Mouse (Mus musculus) limb, embryonic 11.5 days (tissue): ENCODE data around the gene Maco1. TPM values are rescaled to one million over a fixed set of nuclear protein-coding genes. Genes with fewer than 3 reads are reported as not detected.

Experiments
- ATAC-seq: fragments of 200-750 bp; cut with Nextera tagmentation; 2 replicates; pipeline ENCODE4 v1.8.0; 2017; ENCODE audit warnings: low read depth; ENCODE audit not compliant: insufficient number of reproducible peaks, low FRiP score, low TSS enrichment
- DNase-seq: peaks from one replicate; pipeline ENCODE4 v3.0.0-alpha.2; 2015; ENCODE audit warnings: low spot score
- H3K27ac ChIP-seq: fragments of 300-500 bp; sonication (generic); replicated peaks from 2 replicates; pipeline ENCODE4 v1.5.1; 2014; ENCODE audit warnings: low read depth, mild to moderate bottlenecking, low read length
- H3K27me3 ChIP-seq: fragments of 300-500 bp; sonication (generic); 2 replicates; pipeline ENCODE4 v1.6.1; 2014; ENCODE audit warnings: mild to moderate bottlenecking, low read length, mixed read lengths; ENCODE audit not compliant: control insufficient read depth, insufficient read depth
- H3K36me3 ChIP-seq: fragments of 300-500 bp; sonication (generic); 2 replicates; pipeline ENCODE4 v1.6.1; 2014; ENCODE audit warnings: mild to moderate bottlenecking, low read length, moderate library complexity, mixed read lengths; ENCODE audit not compliant: control insufficient read depth, insufficient read depth
- H3K4me1 ChIP-seq: fragments of 300-500 bp; sonication (generic); 2 replicates; pipeline ENCODE4 v1.6.1; 2014; ENCODE audit warnings: low read length, mixed read lengths; ENCODE audit not compliant: control insufficient read depth, insufficient read depth
- H3K4me2 ChIP-seq: fragments of 300-500 bp; sonication (generic); 2 replicates; pipeline ENCODE4 v1.6.1; 2014; ENCODE audit warnings: low read depth, mild to moderate bottlenecking, moderate library complexity; ENCODE audit not compliant: severe bottlenecking
- H3K4me3 ChIP-seq: fragments of 300-500 bp; sonication (generic); 2 replicates; pipeline ENCODE4 v1.5.1; 2014; ENCODE audit warnings: low read depth, low read length
- H3K9ac ChIP-seq: fragments of 300-500 bp; sonication (generic); 2 replicates; pipeline ENCODE4 v1.6.1; 2014; ENCODE audit warnings: mild to moderate bottlenecking, low read length
- H3K9me3 ChIP-seq: fragments of 300-500 bp; sonication (generic); 2 replicates; pipeline ENCODE4 v1.6.1; 2016; ENCODE audit warnings: low read length; ENCODE audit not compliant: control insufficient read depth
- WGBS: fragments of 180-500 bp; shearing (Covaris S2); extraction: QIAGEN DNeasy Blood & Tissue Kit; methylation state at CpG from one replicate; pipeline ENCODE4 v1.1.7; 2014; 5-methylcytosine and 5-hydroxymethylcytosine counted together
- polyA plus RNA-seq: library from polyadenylated mRNA; unstranded; fragments of >200 nt; fragmentation: Nextera tagmentation; extraction: Ambion mirVana; gene quantifications from 2 replicates; pipeline ENCODE4 v1.2.1, GENCODE M21; 2014

Maco1 gene
- polyA plus RNA-seq, result 41.5 and 45.4 TPM in 2 replicates

GRCm38 (mm10) chr4:134853259-134853636 is at the start of gene Maco1:
Gene Maco1, minus strand, starts transcription at chr4:134853345.
- H3K27me3 ChIP-seq, result 0 out of 2 replicates have a peak, but pooled peaks cover 2% of the 10 kb centered on the region
- DNase-seq, result peak; percentile 99
- H3K36me3 ChIP-seq, result no peaks in the 10 kb centered on the region
- peak; percentile 93 for ATAC-seq
- H3K4me2 ChIP-seq, result peak within 1 kb of the TSS; percentile 83
- peaks cover 9% of the 10 kb centered on the region for H3K4me1 ChIP-seq
- peak within 1 kb of the TSS; percentile 98 for H3K9ac ChIP-seq
- peak within 1 kb of the TSS; percentile 95 for H3K4me3 ChIP-seq
- WGBS, result 0% methylated on average over 38 of the region's 38 CpGs
- H3K9me3 ChIP-seq, result no peaks in the 10 kb centered on the region
- peak within 1 kb of the TSS; percentile 81 for H3K27ac ChIP-seq

DNA sequence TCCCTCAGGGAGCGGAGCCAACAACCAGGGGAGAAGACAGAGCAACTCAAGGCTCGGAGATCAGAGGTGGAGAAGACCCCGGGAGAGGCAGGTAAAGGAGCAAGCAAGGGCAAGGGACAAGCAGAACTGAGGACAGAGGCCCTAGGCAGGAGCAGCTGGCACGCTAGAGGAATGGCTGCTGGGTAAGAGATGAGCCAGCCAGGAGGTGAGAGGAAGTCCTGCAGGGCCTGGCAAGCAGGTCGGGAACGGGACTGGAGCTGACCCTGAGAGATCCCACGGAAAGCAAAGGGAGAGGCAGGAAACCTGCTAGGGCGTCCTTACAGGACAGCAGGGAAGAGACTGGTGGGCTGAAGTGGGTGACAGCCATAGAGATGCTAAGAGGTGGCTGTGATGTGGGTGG is 48.0 kb upstream of the Maco1 start:
- 88% methylated on average over 8 of the region's 8 CpGs for WGBS
- DNase-seq, result no peak
- H3K36me3 ChIP-seq, result peaks cover 50% of the 10 kb centered on the region
- H3K27me3 ChIP-seq, result no peaks in the 10 kb centered on the region
- no peak for ATAC-seq
- H3K27ac ChIP-seq, result no peak overlapping the region
- H3K4me3 ChIP-seq, result no peak overlapping the region
- no peak overlapping the region for H3K4me2 ChIP-seq
- H3K4me1 ChIP-seq, result no peaks in the 10 kb centered on the region
- H3K9ac ChIP-seq, result no peak overlapping the region
- no peaks in the 10 kb centered on the region for H3K9me3 ChIP-seq

DNA sequence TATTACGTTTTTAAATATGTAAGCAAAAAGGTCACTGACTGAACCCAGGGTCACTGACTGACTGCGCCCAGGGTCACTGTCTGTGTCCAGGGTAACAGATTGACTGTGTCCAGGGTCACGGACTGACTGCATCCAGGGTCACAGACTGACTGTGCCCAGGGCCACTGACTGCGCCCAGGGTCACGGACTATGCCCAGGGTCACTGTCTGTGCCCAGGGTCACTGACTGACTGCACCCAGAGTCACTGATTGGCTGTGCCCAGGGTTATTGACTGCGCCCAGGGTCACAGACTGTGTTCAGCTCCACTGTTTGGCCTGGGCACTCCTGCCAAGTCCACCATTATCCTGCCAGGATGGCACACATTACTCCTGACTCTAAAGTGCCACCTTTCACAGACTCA is 44.1 kb upstream of the Maco1 start:
- Histone ChIP-seq H3K27me3 (no peaks in the 10 kb centered on the region), H3K36me3 (peaks cover 28% of the 10 kb centered on the region), H3K4me2 (no peak overlapping the region), H3K27ac (no peak overlapping the region), H3K9ac (no peak overlapping the region), H3K4me1 (no peaks in the 10 kb centered on the region), H3K4me3 (no peak overlapping the region), H3K9me3 (no peaks in the 10 kb centered on the region)
- ATAC-seq, result no peak
- 93% methylated on average over 6 of the region's 6 CpGs for WGBS
- no peak for DNase-seq

- H3K4me2 ChIP-seq, result no peak overlapping the region
- DNase-seq (no peak), ATAC-seq (no peak)
- H3K4me1 ChIP-seq, result no peaks in the 10 kb centered on the region
- H3K4me3 ChIP-seq, result no peak overlapping the region
- peaks cover 7% of the 10 kb centered on the region for H3K36me3 ChIP-seq
- no peak overlapping the region for H3K9ac ChIP-seq
- no peak overlapping the region for H3K27ac ChIP-seq
- no peaks in the 10 kb centered on the region for H3K27me3 ChIP-seq
- no peaks in the 10 kb centered on the region for H3K9me3 ChIP-seq
- 81% methylated on average over 6 of the region's 6 CpGs for WGBS
Measured at GRCm38 (mm10) chr4:134892096-134892495, 39.0 kb upstream of the Maco1 start.

DNA sequence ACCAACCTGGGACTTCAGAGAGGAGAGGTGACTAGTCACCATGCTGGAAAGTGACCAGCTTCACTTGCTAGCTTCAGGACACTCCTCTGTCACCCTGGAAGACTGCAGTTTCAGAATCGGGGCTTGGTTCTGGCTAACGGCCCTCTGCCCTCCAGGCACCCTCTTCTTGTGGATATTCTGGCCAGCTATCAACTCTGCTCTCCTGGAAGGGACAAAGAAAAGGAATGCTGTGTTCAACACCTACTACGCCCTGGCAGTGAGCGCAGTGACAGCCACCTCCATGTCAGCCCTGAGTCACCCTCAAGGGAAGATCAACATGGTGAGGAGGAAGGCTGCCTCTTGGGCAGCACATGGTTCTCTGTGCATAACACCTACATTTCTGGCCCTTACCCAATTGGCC is 31.2 kb upstream of the Maco1 start:
- no peak for ATAC-seq
- Histone ChIP-seq H3K4me1 (no peaks in the 10 kb centered on the region), H3K4me2 (no peak overlapping the region), H3K9me3 (no peaks in the 10 kb centered on the region), H3K36me3 (no peaks in the 10 kb centered on the region; the same call in 1 of the 2 replicates), H3K27ac (no peak overlapping the region), H3K4me3 (no peak overlapping the region), H3K27me3 (no peaks in the 10 kb centered on the region), H3K9ac (no peak overlapping the region)
- WGBS, result 90% methylated on average over 4 of the region's 4 CpGs
- DNase-seq, result no peak

GRCm38 (mm10) chr4:134883808-134884207 is 30.7 kb upstream of the Maco1 start:
- 92% methylated on average over 10 of the region's 10 CpGs for WGBS
- H3K4me3 ChIP-seq, result no peak overlapping the region
- H3K4me2 ChIP-seq, result no peak overlapping the region
- ATAC-seq, result no peak
- H3K36me3 ChIP-seq, result no peaks in the 10 kb centered on the region; the same call in 1 of the 2 replicates
- H3K27me3 ChIP-seq, result no peaks in the 10 kb centered on the region
- DNase-seq, result no peak
- H3K27ac ChIP-seq, result no peak overlapping the region
- H3K4me1 ChIP-seq, result no peaks in the 10 kb centered on the region
- no peaks in the 10 kb centered on the region for H3K9me3 ChIP-seq
- no peak overlapping the region for H3K9ac ChIP-seq

GRCm38 (mm10) chr4:134883266-134883665 is 30.1 kb upstream of the Maco1 start:
- no peaks in the 10 kb centered on the region; the same call in 1 of the 2 replicates for H3K36me3 ChIP-seq
- no peak for ATAC-seq
- H3K4me1 ChIP-seq, result no peaks in the 10 kb centered on the region
- H3K9ac ChIP-seq, result no peak overlapping the region
- no peak overlapping the region for H3K4me2 ChIP-seq
- H3K27me3 ChIP-seq, result no peaks in the 10 kb centered on the region
- 31% methylated on average over 7 of the region's 7 CpGs for WGBS
- no peaks in the 10 kb centered on the region for H3K9me3 ChIP-seq
- no peak overlapping the region for H3K4me3 ChIP-seq
- H3K27ac ChIP-seq, result no peak overlapping the region
- DNase-seq, result peak; percentile 62

- Histone ChIP-seq H3K9ac (no peak overlapping the region), H3K27me3 (no peaks in the 10 kb centered on the region), H3K4me2 (peak overlapping the region; percentile 52), H3K4me3 (0 out of 2 replicates have a peak overlapping the region, but pooled peaks have one; percentile 19), H3K36me3 (no peaks in the 10 kb centered on the region; the same call in 1 of the 2 replicates), H3K27ac (no peak overlapping the region), H3K4me1 (no peaks in the 10 kb centered on the region), H3K9me3 (no peaks in the 10 kb centered on the region)
- peak; percentile 33 for DNase-seq
- no peak for ATAC-seq
- 34% methylated on average over 6 of the region's 6 CpGs for WGBS
Measured at GRCm38 (mm10) chr4:134880041-134880440, 26.9 kb upstream of the Maco1 start.

DNA sequence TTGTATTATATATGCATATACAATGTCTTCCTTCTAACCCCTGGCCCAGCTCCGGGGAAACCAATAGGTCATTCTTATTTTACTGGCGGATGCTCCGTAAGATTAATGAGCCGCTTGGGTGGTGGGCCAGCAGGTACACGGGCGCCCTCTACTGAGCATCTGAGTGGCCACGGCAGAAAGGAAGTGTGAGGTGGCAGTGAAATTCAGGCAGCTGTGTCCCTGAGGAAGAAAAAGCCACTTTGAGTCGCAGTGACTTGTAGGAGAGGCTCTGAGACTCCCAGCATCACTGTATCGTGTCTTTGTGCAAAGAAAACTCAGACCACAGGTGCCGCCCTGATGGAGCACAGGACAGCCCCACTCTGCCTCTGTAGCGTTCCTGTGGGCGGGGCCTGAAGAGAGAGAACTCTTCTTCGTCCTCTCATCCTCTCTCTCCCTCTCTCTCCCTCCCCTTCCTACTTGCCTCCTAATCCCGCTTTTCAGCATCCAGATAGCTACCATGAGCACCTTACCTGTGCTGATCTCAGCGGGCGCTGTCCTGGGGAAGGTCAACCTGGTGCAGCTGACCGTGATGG is 26.4 kb upstream of the Maco1 start:
- 2% methylated on average over 17 of the region's 17 CpGs for WGBS
- Histone ChIP-seq H3K27me3 (no peaks in the 10 kb centered on the region), H3K27ac (no peak overlapping the region), H3K4me2 (peak overlapping the region; percentile 52), H3K4me1 (no peaks in the 10 kb centered on the region), H3K9me3 (no peaks in the 10 kb centered on the region), H3K9ac (no peak overlapping the region), H3K36me3 (no peaks in the 10 kb centered on the region; the same call in 1 of the 2 replicates), H3K4me3 (peak overlapping the region; percentile 19)
- no peak for ATAC-seq
- peak; percentile 83 for DNase-seq
